Mouse (Mus musculus) heart, adult 2 months (tissue): ENCODE results near the gene Ptprd. TPM values are rescaled to one million over a fixed set of nuclear protein-coding genes. Genes with fewer than 3 reads are reported as not detected.

Experiments
- DNase-seq, 2 experiments: peaks; one replicate each; pipeline ENCODE4 v3.0.0; 2021
- H3K27ac ChIP-seq: fragments of 200-600 bp; 2 replicates; pipeline ENCODE4 v1.8.1; 2022
- H3K27me3 ChIP-seq: fragments of 200-500 bp; 2 replicates; pipeline ENCODE4 v1.6.1; 2012; ENCODE audit warnings: mild to moderate bottlenecking, low read length, inconsistent platforms, mixed read lengths; ENCODE audit not compliant: control insufficient read depth, insufficient read depth
- H3K36me3 ChIP-seq: fragments of 200-500 bp; 2 replicates; pipeline ENCODE4 v1.6.1; 2012; ENCODE audit warnings: low read length, inconsistent platforms; ENCODE audit not compliant: control insufficient read depth, insufficient read depth
- H3K4me1 ChIP-seq: fragments of 200-500 bp; 2 replicates; pipeline ENCODE4 v1.6.1; 2011; ENCODE audit warnings: low read length; ENCODE audit not compliant: control insufficient read depth, insufficient read depth
- H3K4me3 ChIP-seq: fragments of 200-600 bp; 2 replicates; pipeline ENCODE4 v1.8.1; 2022
- H3K79me2 ChIP-seq: fragments of 200-500 bp; replicated peaks from 2 replicates; pipeline ENCODE4 v1.6.1; 2012; ENCODE audit warnings: mild to moderate bottlenecking, inconsistent platforms, low read length, moderate library complexity, mixed read lengths; ENCODE audit not compliant: control insufficient read depth, insufficient read depth
- H3K9ac ChIP-seq: fragments of 200-500 bp; 2 replicates; pipeline ENCODE4 v1.6.1; 2012; ENCODE audit warnings: low read depth, mild to moderate bottlenecking, control low read depth, inconsistent platforms, low read length, mixed read lengths
- CTCF ChIP-seq: fragments of 200-600 bp; IDR thresholded peaks from 2 replicates; pipeline ENCODE4 v1.8.1; 2022; ENCODE audit warnings: antibody characterized with exemption, mild to moderate bottlenecking, moderate library complexity
- EP300 ChIP-seq: fragments of 200-500 bp; IDR thresholded peaks from 2 replicates; pipeline ENCODE4 v1.6.1; 2011; ENCODE audit warnings: low read depth, low read length, control low read depth; ENCODE audit not compliant: insufficient read depth
- POLR2A ChIP-seq: fragments of 200-500 bp; IDR thresholded peaks from 2 replicates; pipeline ENCODE4 v1.6.1; 2011; ENCODE audit warnings: mild to moderate bottlenecking, low read depth, low read length, control low read depth; ENCODE audit not compliant: insufficient read depth
- WGBS: fragments of 180-500 bp; shearing (Covaris S2); methylation state at CpG from one replicate; pipeline ENCODE4 v1.1.7; 2018; 5-methylcytosine and 5-hydroxymethylcytosine counted together
- intact Hi-C: fragments of 180-260 bp; cut with DNase I; formaldehyde crosslinking; loops from one replicate; pipeline ENCODE4 v1.15.1; 2025
- polyA plus RNA-seq: library from polyadenylated mRNA; depleted of rRNA; stranded (reverse); fragments of >200 nt; gene quantifications from 2 replicates; pipeline ENCODE4 v1.2.3, GENCODE M21; 2012
- total RNA-seq, 2 experiments: library from RNA; stranded (reverse); gene quantifications; 2 replicates each; pipeline ENCODE4 v1.2.3; 2021

Ptprd gene
- total and polyA plus RNA-seq, 3 experiments: 2.7 to 7.0 (median 5.3) TPM

- Histone ChIP-seq H3K9ac (no peak overlapping the region), H3K4me3 (peak overlapping the region; percentile 39), H3K79me2 (no peaks in the 10 kb centered on the region), H3K4me1 (no peaks in the 10 kb centered on the region), H3K36me3 (no peaks in the 10 kb centered on the region), H3K27ac (no peak overlapping the region; the same call in 1 of the 2 replicates), H3K27me3 (no peaks in the 10 kb centered on the region)
- DNase-seq: peak; percentile 14 to 39
- TF ChIP-seq CTCF (no peak), EP300 (no peak), POLR2A (no peak)
- intact Hi-C loops: no loop called here
- WGBS: 15% methylated on average over 11 of the region's 11 CpGs
These were observed 1884.4 kb downstream of the Ptprd start for GRCm38 (mm10) chr4:76327346-76327745.

- no peaks in the 10 kb centered on the region for H3K4me1 ChIP-seq
- H3K27me3 ChIP-seq: no peaks in the 10 kb centered on the region
- H3K9ac ChIP-seq: no peak overlapping the region
- TF ChIP-seq CTCF: no peak
- TF ChIP-seq EP300: no peak
- TF ChIP-seq POLR2A: no peak
- intact Hi-C loops: no loop called here
- H3K79me2 ChIP-seq: no peaks in the 10 kb centered on the region
- no peak overlapping the region for H3K4me3 ChIP-seq
- no peak overlapping the region for H3K27ac ChIP-seq
- no peak for DNase-seq
- no peaks in the 10 kb centered on the region for H3K36me3 ChIP-seq
- 89% methylated on average over 3 of the region's 3 CpGs for WGBS
These were observed 1886.1 kb downstream of the Ptprd start for GRCm38 (mm10) chr4:76325646-76326045.

GRCm38 (mm10) chr4:76324928-76325327, 1886.8 kb downstream of the Ptprd start:
- Histone ChIP-seq H3K36me3 (no peaks in the 10 kb centered on the region), H3K9ac (no peak overlapping the region), H3K79me2 (no peaks in the 10 kb centered on the region), H3K27me3 (no peaks in the 10 kb centered on the region), H3K27ac (no peak overlapping the region), H3K4me1 (no peaks in the 10 kb centered on the region), H3K4me3 (no peak overlapping the region)
- no peak for DNase-seq
- TF ChIP-seq EP300 (no peak), CTCF (no peak), POLR2A (no peak)
- intact Hi-C loops: no loop called here
- whole genome bisulfite sequencing: 69% methylated on average over 10 of the region's 10 CpGs

GRCm38 (mm10) chr4:76324509-76324908, 1887.3 kb downstream of the Ptprd start:
- no peak overlapping the region for H3K27ac ChIP-seq
- no peak for DNase-seq
- H3K4me1 ChIP-seq: no peaks in the 10 kb centered on the region
- H3K9ac ChIP-seq: no peak overlapping the region
- WGBS: 79% methylated on average over 5 of the region's 5 CpGs
- no peaks in the 10 kb centered on the region for H3K79me2 ChIP-seq
- intact Hi-C loops: no loop called here
- TF ChIP-seq POLR2A (no peak), CTCF (no peak), EP300 (no peak)
- no peak overlapping the region for H3K4me3 ChIP-seq
- H3K36me3 ChIP-seq: no peaks in the 10 kb centered on the region
- H3K27me3 ChIP-seq: no peaks in the 10 kb centered on the region

- DNase-seq: no peak
- Histone ChIP-seq H3K79me2 (no peaks in the 10 kb centered on the region; the same call in 1 of the 2 replicates), H3K4me3 (no peak overlapping the region), H3K27ac (no peak overlapping the region), H3K36me3 (no peaks in the 10 kb centered on the region), H3K27me3 (no peaks in the 10 kb centered on the region), H3K9ac (no peak overlapping the region), H3K4me1 (no peaks in the 10 kb centered on the region)
- 62% methylated on average over 4 of the region's 4 CpGs for WGBS
- intact Hi-C loops: no loop called here
- no peak for TF ChIP-seq EP300
These were observed 1891.9 kb downstream of the Ptprd start for GRCm38 (mm10) chr4:76319874-76320273.

- no peak for DNase-seq
- WGBS: 95% methylated on average over 2 of the region's 2 CpGs
- no peak overlapping the region for H3K4me3 ChIP-seq
- TF ChIP-seq CTCF: no peak
- no peak for TF ChIP-seq POLR2A
- no peak for TF ChIP-seq EP300
- no peaks in the 10 kb centered on the region; the same call in 1 of the 2 replicates for H3K79me2 ChIP-seq
- H3K36me3 ChIP-seq: no peaks in the 10 kb centered on the region
- H3K4me1 ChIP-seq: no peaks in the 10 kb centered on the region
- no peak overlapping the region for H3K9ac ChIP-seq
- H3K27me3 ChIP-seq: no peaks in the 10 kb centered on the region
- no peak overlapping the region for H3K27ac ChIP-seq
- intact Hi-C loops: no loop called here
These were observed 1895.8 kb downstream of the Ptprd start for GRCm38 (mm10) chr4:76315977-76316376.
